Mouse (Mus musculus): Measurements from ENCODE around the gene Rab44.
A peak's percentile ranks its signal among the peaks of the same experiment; 100 is the strongest.

Gene Rab44

GRCm38 (mm10) chr17:29090776-29091175 lies 23.2 kb upstream of the Rab44 start, which contains the start of gene Cdkn1a:
Gene Cdkn1a (plus strand): TSS chr17:29090976.
- DNase-seq (ENCODE audit: low spot score in 2 of 2), result peak in 1 of 2 experiments; percentile 43

- DNase-seq (ENCODE audit: low spot score in 2 of 2), result peak in 1 of 2 experiments; percentile 56
Observed at GRCm38 (mm10) chr17:29091348-29091944, 22.5 kb upstream of the Rab44 start.

- DNase-seq (ENCODE audit: low spot score in 2 of 2), result peak in 1 of 2 experiments; percentile 35
Observed at GRCm38 (mm10) chr17:29092497-29092896, 21.4 kb upstream of the Rab44 start.

GRCm38 (mm10) chr17:29093110-29093952 lies 20.6 kb upstream of the Rab44 start:
- peak; percentile 74 to 87 for DNase-seq (ENCODE audit: low spot score in 2 of 2)

GRCm38 (mm10) chr17:29093961-29094309 lies 20.0 kb upstream of the Rab44 start:
- DNase-seq (ENCODE audit: low spot score in 2 of 2), result no peak

GRCm38 (mm10) chr17:29094310-29095181 lies 19.4 kb upstream of the Rab44 start:
- peak; percentile 43 to 80 for DNase-seq (ENCODE audit: low spot score in 2 of 2)

- peak; percentile 93 to 99 for DNase-seq (ENCODE audit: low spot score in 2 of 2)
Observed at GRCm38 (mm10) chr17:29095201-29095733, 18.7 kb upstream of the Rab44 start.

- peak in 1 of 2 experiments; percentile 49 for DNase-seq (ENCODE audit: low spot score in 2 of 2)
Observed at GRCm38 (mm10) chr17:29096245-29096644, 17.7 kb upstream of the Rab44 start.

GRCm38 (mm10) chr17:29096851-29097561 lies 16.9 kb upstream of the Rab44 start:
- peak in 1 of 2 experiments; percentile 55 for DNase-seq (ENCODE audit: low spot score in 2 of 2)

GRCm38 (mm10) chr17:29098291-29098690 lies 15.7 kb upstream of the Rab44 start:
- DNase-seq (ENCODE audit: low spot score in 2 of 2), result peak in 1 of 2 experiments; percentile 61

- peak in 1 of 2 experiments; percentile 59 for DNase-seq (ENCODE audit: low spot score in 2 of 2)
Observed at GRCm38 (mm10) chr17:29099076-29099475, 14.9 kb upstream of the Rab44 start.

GRCm38 (mm10) chr17:29100627-29101026 lies 13.3 kb upstream of the Rab44 start:
- DNase-seq (ENCODE audit: low spot score in 2 of 2), result peak in 1 of 2 experiments; percentile 36

GRCm38 (mm10) chr17:29110356-29110755 lies 3.6 kb upstream of the Rab44 start:
- DNase-seq (ENCODE audit: low spot score in 2 of 2), result peak in 1 of 2 experiments; percentile 50

GRCm38 (mm10) chr17:29111332-29111731 lies 2.6 kb upstream of the Rab44 start:
- peak in 1 of 2 experiments; percentile 54 for DNase-seq (ENCODE audit: low spot score in 2 of 2)

GRCm38 (mm10) chr17:29116023-29116422 lies 2.1 kb downstream of the Rab44 start:
- peak in 1 of 2 experiments; percentile 52 for DNase-seq (ENCODE audit: low spot score in 2 of 2)

- DNase-seq (ENCODE audit: low spot score in 2 of 2), result peak in 1 of 2 experiments; percentile 51
Observed at GRCm38 (mm10) chr17:29117006-29117648, 3.2 kb downstream of the Rab44 start.

GRCm38 (mm10) chr17:29118057-29118456 lies 4.1 kb downstream of the Rab44 start:
- DNase-seq (ENCODE audit: low spot score in 2 of 2), result peak in 1 of 2 experiments; percentile 48

GRCm38 (mm10) chr17:29120666-29121065 lies 6.7 kb downstream of the Rab44 start:
- DNase-seq (ENCODE audit: low spot score in 2 of 2), result peak in 1 of 2 experiments; percentile 59

- DNase-seq (ENCODE audit: low spot score in 2 of 2), result no peak
Observed at GRCm38 (mm10) chr17:29122817-29123216, 8.9 kb downstream of the Rab44 start.

GRCm38 (mm10) chr17:29123578-29124174 lies 9.7 kb downstream of the Rab44 start:
- DNase-seq (ENCODE audit: low spot score in 2 of 2), result no peak
